Mouse (Mus musculus): ENCODE measurements around the gene Banf2.

Banf2 gene

GRCm38 (mm10) chr2:144101463-144101961, 68.7 kb downstream of the Banf2 start:
- no peak for DNase-seq (ENCODE audit: low spot score in 2 of 2)

- no peak for DNase-seq (ENCODE audit: low spot score in 2 of 2)
Measured at GRCm38 (mm10) chr2:144107374-144107773, 74.5 kb downstream of the Banf2 start.

DNA sequence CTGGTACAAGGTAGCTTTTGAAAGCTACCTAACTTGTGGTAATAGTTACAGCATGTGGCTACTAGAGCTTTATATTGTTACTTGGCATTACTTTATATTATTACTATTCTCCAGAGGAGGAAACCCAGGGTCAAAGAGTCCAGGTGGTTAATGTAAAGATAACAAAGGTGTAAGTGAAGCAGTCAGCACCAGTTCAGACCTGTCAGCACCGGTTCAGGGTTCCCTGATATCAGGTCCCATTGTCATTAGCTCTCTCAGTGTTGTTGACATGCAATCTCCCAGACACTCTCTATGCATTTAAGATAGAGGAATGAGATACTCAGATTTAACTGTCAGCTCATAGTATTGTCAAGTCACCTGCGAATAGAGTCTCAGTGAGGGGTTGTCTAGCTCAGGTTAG, 75.0 kb downstream of the Banf2 start:
- DNase-seq (ENCODE audit: low spot score in 2 of 2) = no peak

DNA sequence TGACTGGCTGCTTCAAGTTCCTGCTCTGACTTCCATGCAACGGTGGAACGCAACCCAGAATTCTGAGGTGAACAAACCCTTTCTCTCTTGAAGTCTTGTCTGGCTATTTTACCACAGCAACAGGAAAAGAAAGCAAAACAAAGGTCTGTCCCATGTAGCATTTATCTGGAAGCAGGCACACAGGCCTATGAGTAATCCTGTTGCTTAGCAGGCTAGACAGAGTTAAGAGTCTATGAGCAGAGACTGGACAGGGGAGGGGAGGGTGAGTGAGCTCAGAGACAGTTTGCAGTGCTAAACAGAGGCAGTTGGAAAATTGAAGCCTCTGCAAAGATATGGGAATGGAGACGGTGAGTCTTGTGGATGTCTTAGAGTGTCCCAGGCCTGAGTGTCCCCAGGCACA, 75.5 kb downstream of the Banf2 start:
- no peak for DNase-seq (ENCODE audit: low spot score in 2 of 2)

GRCm38 (mm10) chr2:144111966-144112365, 79.1 kb downstream of the Banf2 start:
- DNase-seq (ENCODE audit: low spot score in 2 of 2) = no peak

- DNase-seq (ENCODE audit: low spot score in 2 of 2) = no peak
Measured at GRCm38 (mm10) chr2:144112666-144113065, 79.8 kb downstream of the Banf2 start.

GRCm38 (mm10) chr2:144118061-144118460, 85.2 kb downstream of the Banf2 start:
- DNase-seq (ENCODE audit: low spot score in 2 of 2) = no peak

DNA sequence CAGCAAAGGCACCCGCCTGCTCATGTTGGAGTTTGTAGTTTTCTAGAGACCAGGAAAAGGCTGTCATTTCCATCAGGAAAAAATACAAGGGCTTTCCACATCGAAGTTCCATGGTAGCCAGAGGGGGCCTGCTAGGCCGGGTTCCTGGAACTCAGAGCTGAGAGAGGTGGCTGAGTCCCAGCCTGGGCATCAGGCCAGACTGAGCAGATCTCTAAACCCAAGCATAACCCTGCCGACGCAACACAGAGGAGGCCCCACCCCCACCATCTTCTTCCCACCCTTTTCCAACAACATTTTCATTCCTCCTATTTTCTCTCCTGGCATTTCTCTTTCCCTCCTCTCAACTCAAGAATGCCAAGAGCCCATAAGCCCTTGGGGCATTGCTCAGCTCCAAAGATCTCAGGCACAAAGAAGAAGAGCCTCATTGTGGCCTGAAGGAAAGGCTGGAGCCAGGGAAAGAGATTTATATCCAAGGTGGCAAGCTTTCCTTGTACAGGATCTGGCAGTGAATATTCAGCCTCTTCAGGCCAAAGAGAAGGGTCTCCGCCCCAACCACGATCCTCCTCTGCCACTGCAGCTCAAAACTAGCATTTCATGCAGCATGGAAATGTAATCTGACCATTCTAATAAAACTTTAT, 87.4 kb downstream of the Banf2 start:
- DNase-seq (ENCODE audit: low spot score in 2 of 2) = peak; percentile 64 to 68

DNA sequence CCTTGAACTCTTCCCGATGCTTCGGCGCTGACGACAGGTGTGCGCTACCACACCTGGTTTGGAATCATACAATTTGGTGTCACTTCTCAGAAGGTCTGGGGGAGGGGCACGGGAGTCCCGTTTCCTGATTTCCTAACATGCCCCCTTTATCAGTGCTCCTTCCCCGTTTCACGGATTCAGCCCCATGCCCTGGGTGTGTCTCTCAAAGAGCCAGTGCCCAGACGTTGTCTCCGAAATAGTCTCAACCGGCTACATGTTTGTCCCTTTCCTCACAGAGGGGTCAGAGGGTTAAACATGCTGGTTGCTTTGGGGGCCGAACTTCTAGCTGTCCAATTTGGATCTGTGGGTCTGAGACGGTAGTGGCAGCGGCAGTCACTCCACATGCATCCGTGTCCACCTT, 89.2 kb downstream of the Banf2 start:
- DNase-seq (ENCODE audit: low spot score in 2 of 2) = no peak
